Comparison of ENCODE assay signal across 10 mouse cellular contexts in the genomic region with DNA sequence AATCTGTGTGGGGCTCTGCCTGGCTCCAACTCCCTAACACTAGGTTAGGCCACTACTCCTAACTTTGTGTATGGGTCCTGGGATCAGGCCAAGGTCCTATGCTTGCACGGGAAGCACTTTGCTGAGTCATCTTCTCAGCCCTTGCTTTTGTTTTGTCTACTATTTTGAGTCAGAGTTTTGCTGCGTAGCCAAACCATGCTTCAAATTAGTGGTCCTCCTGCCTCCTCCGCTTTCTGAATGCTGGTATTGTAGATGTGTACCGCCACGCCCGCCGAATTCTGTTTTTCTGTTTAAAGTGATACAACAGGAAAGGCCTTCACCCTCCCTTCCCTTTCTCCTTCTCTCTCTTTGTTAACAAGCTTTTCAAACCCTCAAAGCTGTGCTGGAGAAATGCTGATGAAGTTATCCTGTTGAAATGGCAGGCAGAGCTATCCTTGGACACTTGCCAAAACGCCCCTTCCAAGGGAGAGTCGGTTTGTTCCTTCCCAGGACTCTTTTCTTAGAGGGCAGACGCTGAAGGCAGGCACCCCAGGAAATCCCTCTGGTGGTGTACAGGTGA. TPM values are rescaled to one million over a fixed set of nuclear protein-coding genes. Genes with fewer than 3 reads are reported as not detected.
DNase-seq lines count a peak whose midpoint lies in the region; ATAC-seq lines count a peak whose summit lies in the region.
"Had no signal": no experiment of that assay in that cellular context is flagged by ENCODE, and none has a peak within 500 bp of the region (broad histone marks: within the 10 kb centered on the region; RNA-seq: fewer than 3 reads in every experiment).

No protein-coding gene starts in this region.

- H3K4me3 ChIP-seq in kidney, embryonic 15.5 days (replicated peaks) = no peak overlapping the region
- H3K4me3 ChIP-seq in forebrain, embryonic 16.5 days (replicated peaks; ENCODE audit: low read length) = no peak overlapping the region
- H3K4me3 ChIP-seq in intestine, embryonic 15.5 days (replicated peaks) = no peak overlapping the region
- H3K4me3 ChIP-seq: erythroblast, embryonic 14.5 days had no signal

- H3K27me3 ChIP-seq in kidney, embryonic 15.5 days = peaks cover 17% of the 10 kb centered on the region
- no peaks in the 10 kb centered on the region; the same call in 1 of the 2 replicates for H3K27me3 ChIP-seq in forebrain, embryonic 16.5 days (replicated peaks; ENCODE audit: control insufficient read depth, insufficient read depth, low read length)
- H3K27me3 ChIP-seq in intestine, embryonic 15.5 days (replicated peaks) = no peaks in the 10 kb centered on the region

- peaks cover 12% of the 10 kb centered on the region for H3K4me1 ChIP-seq in kidney, embryonic 15.5 days
- H3K4me1 ChIP-seq in forebrain, embryonic 16.5 days (replicated peaks; ENCODE audit: control insufficient read depth, insufficient read depth, low read length) = peaks cover 11% of the 10 kb centered on the region
- peaks cover 5% of the 10 kb centered on the region; the same call in 1 of the 2 replicates for H3K4me1 ChIP-seq in intestine, embryonic 15.5 days (replicated peaks)

- no peak overlapping the region for H3K27ac ChIP-seq in kidney, embryonic 15.5 days
- no peak overlapping the region for H3K27ac ChIP-seq in forebrain, embryonic 16.5 days (ENCODE audit: low read length)
- no peak overlapping the region for H3K27ac ChIP-seq in intestine, embryonic 15.5 days

- no peaks in the 10 kb centered on the region for H3K9me3 ChIP-seq in kidney, embryonic 15.5 days (replicated peaks)
- H3K9me3 ChIP-seq in forebrain, embryonic 16.5 days (ENCODE audit: control insufficient read depth, low read length) = no peaks in the 10 kb centered on the region
- no peaks in the 10 kb centered on the region for H3K9me3 ChIP-seq in intestine, embryonic 15.5 days

- DNase-seq in kidney, postnatal 10 days = peak; percentile 30
- DNase-seq in 416B (ENCODE audit: low read depth) = peak; percentile 44
- DNase-seq in ZHBTc4 (ENCODE audit: low read depth, low spot score) = peak; percentile 89
- no peak for DNase-seq in layer of hippocampus, postnatal 36 days
- no peak for DNase-seq in B cell, adult 2 months
- DNase-seq: right cerebral cortex, postnatal 25 days had no signal

- no peak; the same call in 1 of the 2 replicates for ATAC-seq in kidney, embryonic 15.5 days (replicated peaks; ENCODE audit: low FRiP score)
- ATAC-seq in forebrain, embryonic 16.5 days = peak; percentile 64; the same call in 1 of the 2 replicates
- ATAC-seq in intestine, embryonic 15.5 days = no peak

- no peak overlapping the region for H3K9ac ChIP-seq in kidney, embryonic 15.5 days
- H3K9ac ChIP-seq in forebrain, embryonic 16.5 days (replicated peaks; ENCODE audit: low read depth, low read length) = no peak overlapping the region
- no peak overlapping the region for H3K9ac ChIP-seq in intestine, embryonic 15.5 days

- H3K36me3 ChIP-seq in kidney, embryonic 15.5 days = no peaks in the 10 kb centered on the region
- no peaks in the 10 kb centered on the region for H3K36me3 ChIP-seq in forebrain, embryonic 16.5 days (ENCODE audit: control insufficient read depth, insufficient read depth)
- H3K36me3 ChIP-seq in intestine, embryonic 15.5 days = no peaks in the 10 kb centered on the region

- H3K4me2 ChIP-seq in kidney, embryonic 15.5 days = no peak overlapping the region
- peak overlapping the region; percentile 8; the same call in 1 of the 2 replicates for H3K4me2 ChIP-seq in forebrain, embryonic 16.5 days (ENCODE audit: low read length)
- H3K4me2 ChIP-seq in intestine, embryonic 15.5 days (replicated peaks) = no peak overlapping the region

- WGBS in kidney, embryonic 15.5 days = 53% methylated on average over 10 of the region's 10 CpGs
- 9% methylated on average over 10 of the region's 10 CpGs for WGBS in forebrain, embryonic 16.5 days
- 47% methylated on average over 10 of the region's 10 CpGs for WGBS in intestine, embryonic 15.5 days

RNA-seq across cellular contexts. Expression of a gene that starts 49.1 kb away (rescaled TPM):
- polyA plus RNA-seq in kidney, embryonic 15.5 days (2015; fragmentation: Nextera tagmentation; extraction: Ambion mirVana) = 8.9 and 9.4 TPM in 2 replicates
- not detected in 2 replicates for polyA plus RNA-seq in forebrain, embryonic 16.5 days (2015; fragmentation: Nextera tagmentation; extraction: Ambion mirVana)
- total RNA-seq in layer of hippocampus, postnatal 36 days (2021) = not detected
- 28.1 and 30.2 TPM in 2 replicates for polyA plus RNA-seq in intestine, embryonic 15.5 days (2015; fragmentation: Nextera tagmentation; extraction: Ambion mirVana)
- polyA plus RNA-seq: erythroblast, embryonic 14.5 days had no signal

RNA-seq across cellular contexts. Expression of a gene that starts 57.9 kb away (rescaled TPM):
- polyA plus RNA-seq in kidney, embryonic 15.5 days (2015; fragmentation: Nextera tagmentation; extraction: Ambion mirVana) = 1.6 TPM in 2 replicates
- 2.0 and 4.5 TPM in 2 replicates for polyA plus RNA-seq in forebrain, embryonic 16.5 days (2015; fragmentation: Nextera tagmentation; extraction: Ambion mirVana)
- total RNA-seq in layer of hippocampus, postnatal 36 days (2021) = 10 to 100 TPM; 47.0 to 53.8 TPM
- polyA plus RNA-seq in intestine, embryonic 15.5 days (2015; fragmentation: Nextera tagmentation; extraction: Ambion mirVana) = 2.4 and 2.6 TPM in 2 replicates

Comparison
In these comparisons a context has a peak if more than half of its experiments do, and no peak if none do; other contexts are left out.
1. DNase-seq: peak in kidney, postnatal 10 days (single experiment), 416B (single experiment) and ZHBTc4 (single experiment); none in layer of hippocampus, postnatal 36 days (0 of 2) and B cell, adult 2 months (0 of 2).